Mouse (Mus musculus) B cell, adult 2 months (primary cell): ENCODE results near the gene Ehmt1.

Source experiments
- DNase-seq, 2 experiments: peaks; one replicate each; pipeline ENCODE4 v3.0.0; 2022

Gene Ehmt1

DNA sequence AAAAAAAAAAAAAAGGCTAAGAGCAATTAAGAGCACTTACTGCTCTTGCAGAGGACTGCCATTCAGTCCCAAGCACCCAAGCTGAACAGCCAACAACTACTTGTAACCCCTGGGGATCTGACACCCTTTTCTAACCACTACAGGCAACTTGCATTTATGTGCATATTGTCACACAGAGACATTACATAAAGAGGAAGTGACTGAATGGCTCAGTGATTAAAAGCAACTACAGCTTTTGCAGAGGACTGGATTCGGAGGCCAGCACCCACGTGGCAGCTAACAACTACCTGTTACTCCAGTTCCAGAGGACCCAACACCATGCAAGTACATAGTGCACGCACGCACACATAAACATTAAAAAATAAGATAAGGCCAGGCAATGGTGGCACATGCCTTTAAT is 8.9 kb downstream of the Ehmt1 start:
- peak; percentile 56 to 67 for DNase-seq

DNA sequence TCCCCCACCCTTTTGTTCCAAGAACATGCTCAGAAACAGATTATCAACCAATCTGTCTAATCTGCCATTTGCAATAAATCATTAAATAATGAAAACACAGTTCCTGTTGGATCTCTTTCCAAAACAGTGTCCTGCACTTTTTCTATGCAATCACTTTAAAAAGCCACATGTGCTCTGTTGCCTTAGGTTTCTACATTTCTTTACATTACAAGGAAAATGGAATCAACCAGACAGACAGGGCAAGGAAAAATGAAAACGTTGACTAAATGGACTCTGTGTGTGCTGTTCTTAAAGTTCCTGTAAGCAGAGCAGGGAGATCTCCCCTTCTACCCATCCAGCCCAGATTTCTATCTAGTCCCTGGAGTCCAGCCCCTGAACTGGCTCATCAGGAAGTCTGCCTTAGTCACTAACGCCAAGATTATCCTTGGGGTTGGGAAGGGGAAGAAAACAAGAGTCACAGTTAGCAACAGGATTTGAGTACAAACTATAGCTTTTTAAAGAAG is 13.7 kb downstream of the Ehmt1 start:
- no peak for DNase-seq

DNA sequence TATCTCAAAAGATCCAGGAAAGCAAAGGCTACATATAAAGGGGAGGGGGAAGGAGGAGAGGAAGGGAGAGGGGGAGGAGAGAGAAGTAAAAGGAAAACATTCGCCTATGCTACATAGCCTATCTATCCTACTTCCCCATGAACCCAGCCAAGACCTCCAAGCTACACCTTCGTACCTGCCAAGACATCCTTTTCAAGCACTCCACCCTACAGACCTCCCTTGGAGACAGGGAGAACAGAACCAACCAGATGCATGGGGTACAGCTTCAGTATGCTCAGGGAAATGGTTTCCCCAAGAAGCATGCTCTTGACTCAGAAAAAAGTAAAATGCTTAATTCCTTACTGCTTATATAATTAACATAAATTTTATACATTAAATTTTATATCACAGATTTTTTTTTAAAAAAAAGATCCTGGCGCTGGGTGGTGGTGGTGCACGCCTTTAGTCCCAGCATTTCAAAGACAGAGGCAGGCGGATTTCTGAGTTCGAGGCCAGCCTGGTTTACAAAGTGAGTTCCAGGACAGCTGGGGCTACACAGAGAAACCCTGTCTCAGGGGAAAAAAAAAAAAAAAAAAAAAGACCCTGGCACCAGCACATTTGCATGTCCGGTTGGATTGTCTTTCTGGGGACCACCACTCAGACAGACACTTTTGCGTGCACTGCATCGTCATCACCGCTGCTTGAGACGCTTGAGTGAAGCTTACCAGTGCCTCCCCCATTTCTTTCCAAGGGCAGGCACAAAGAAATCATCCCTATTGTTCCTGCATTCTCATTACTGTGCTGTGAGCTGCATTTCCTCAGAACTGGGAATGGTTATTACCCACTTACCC is 14.4 kb downstream of the Ehmt1 start:
- no peak for DNase-seq

DNA sequence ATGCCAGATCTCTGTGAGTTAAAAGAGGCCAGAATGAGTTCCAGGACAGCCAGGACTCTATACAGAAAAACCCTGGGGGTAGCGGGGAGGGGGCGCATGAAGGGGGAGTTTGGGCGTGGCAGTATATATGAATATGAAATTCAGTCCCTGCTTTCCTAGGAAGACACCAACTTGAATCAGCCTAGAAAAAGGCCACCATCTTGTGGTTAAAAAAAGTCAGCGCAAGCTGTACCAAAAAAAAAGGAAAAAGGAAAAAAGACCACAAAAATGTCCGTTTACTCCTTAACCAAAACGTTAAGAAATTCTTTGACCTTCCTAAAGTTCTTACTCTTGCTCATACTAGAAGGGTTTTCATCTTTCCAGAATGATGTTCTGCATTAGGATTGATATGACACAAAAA is 16.4 kb downstream of the Ehmt1 start:
- no peak for DNase-seq

DNA sequence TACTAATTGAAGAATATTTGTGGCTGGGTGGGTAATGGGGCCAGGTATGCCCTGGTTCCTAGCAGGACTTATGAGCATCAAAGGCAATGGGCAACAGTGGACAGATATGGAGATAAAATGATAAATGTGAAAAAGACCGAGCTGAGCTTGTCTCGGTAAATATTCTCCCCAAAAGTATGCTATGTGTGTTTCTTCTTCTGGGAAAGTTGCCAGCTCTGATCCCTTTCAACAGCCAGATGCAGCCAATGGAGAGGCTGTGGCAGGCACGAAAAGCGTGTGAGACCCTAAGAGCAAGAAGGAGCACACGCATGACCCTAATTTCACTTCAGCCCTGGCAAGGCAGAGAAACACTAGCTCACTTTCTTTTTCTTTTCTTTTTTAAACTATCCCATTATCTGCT is 18.4 kb downstream of the Ehmt1 start:
- DNase-seq, result no peak

DNA sequence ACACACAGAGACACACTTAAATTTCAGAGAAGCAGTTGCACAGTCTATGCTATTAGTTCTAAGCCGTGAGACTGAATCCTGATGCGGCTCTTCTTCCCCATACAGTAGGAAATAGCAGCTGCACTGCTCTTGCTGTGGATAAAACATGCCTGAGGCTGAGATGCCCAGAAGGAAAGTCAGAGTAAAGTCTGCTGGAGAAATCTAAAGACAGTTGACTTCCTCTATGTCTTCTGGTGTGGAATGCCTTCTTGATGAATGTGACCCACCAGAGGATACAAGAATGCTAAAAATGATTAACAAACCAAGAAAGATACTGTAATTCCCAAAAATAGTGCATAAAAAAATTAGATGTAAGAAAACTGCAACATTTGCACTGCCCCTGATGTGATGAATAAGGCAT is 20.1 kb downstream of the Ehmt1 start:
- no peak for DNase-seq

DNA sequence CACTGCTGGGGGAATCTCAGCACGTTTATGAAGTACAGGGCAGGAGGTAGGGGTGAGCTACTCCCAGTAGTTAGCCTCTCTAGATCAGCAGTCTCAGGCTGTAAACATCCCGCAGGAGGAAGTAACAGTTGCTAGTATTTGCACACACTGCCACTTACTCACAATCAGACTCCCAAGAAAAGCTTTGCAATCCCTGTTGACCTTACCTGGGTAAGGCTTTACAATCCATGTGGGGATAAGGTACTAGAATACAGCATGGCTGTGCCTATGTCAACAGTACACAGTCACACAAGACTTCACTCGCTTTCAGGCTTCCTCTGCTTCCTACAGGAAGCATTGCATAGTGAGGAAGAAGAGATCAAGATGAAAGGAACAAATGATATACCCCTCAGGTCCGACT is 22.7 kb downstream of the Ehmt1 start:
- no peak for DNase-seq

DNA sequence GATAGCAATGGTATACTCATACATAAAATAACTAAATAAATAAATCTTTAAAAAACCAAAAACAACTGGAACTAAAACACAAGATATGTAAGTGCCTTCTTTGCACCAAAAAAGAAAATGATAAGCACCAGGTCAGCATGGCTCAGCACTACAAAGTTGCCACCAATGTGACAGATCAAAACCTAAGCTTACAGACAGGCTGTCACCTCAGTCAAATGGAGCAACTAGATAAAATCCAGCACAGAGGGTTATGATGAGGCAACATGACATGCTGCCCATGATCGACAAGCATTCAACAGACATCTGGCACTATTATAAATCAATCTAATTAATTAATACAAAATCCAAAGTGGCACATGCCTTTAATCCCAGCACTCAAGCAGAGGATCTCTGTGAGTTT is 25.2 kb downstream of the Ehmt1 start:
- no peak for DNase-seq

DNA sequence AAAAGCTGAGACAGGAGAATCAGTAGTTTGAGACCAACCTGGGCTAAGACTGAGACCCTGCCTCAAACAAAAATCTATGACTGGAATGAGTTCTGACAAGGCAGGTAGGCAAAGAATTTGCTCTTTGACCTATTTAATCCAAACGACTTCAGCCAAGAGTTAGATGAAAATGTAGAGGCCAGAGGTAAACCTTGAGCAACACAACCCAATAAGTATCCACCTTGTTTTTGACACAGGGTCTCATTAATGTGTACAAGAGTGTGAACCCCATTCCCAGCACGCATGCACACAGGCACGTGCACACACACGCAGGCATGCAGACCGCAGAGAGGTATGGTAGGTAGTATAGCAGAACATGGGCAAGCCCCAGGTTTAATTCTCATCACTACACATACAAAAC is 27.1 kb downstream of the Ehmt1 start:
- DNase-seq, result no peak

DNA sequence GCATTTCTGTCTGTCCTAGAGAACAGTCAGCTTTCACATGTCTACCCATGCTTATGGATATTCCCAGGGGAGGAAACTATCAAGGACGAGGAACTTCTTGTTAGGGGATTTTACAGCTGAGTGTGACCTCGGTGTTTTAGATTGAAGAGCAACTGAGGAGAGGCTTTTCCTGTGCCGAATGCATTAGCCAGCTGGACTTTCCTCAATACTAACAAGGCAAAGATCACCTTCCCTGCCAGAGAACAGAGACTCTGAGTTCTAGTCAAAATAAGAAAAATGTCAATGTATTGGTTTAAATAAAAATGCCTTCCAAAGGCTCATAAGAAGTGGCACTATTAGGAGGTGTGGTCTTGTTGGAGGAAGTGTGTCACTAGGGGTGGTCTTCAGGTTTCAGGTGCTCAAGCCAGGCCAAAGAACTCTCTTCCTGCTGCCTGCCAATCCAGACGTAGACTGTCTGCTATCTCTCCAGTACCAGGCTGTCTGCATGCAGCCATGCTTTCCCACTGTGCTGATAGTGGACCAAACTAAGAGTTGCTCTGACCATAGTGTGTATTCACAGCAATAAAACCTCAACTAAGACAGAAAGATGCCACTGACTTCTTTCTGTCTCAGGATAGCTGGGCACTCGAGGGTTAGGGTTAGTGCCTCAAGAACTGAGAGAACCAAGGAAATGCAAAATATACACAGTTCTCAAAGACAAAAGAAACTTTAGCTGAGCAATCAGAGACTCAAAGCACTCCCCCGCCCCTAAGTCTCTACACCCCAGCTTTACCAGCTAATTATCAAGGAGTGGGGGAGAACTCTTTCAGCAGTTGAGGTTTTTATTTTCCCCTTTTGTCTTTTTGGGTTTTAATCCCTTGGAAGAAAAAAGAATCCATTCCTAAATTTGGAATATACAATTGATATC is 28.6 kb downstream of the Ehmt1 start:
- DNase-seq, result no peak

DNA sequence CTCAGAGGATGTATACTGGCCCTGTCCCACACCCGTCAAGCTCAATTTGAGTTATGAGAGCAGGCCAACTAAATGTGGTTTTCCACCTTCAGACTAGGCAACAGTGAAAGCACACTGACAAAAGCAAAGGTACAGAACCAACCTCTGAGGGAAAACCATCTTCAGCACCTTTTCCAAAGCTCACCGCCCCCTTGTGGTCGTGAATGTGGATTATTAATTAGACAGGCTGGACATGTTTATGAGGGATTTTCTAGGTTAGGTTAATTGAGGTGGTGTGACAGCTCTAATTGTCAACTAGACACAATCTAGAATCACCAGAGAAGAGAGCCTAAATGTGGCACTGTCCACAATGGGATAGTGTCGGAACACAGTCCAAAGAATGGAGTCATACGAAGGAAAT is 30.5 kb downstream of the Ehmt1 start:
- DNase-seq, result peak; percentile 42 to 46

DNA sequence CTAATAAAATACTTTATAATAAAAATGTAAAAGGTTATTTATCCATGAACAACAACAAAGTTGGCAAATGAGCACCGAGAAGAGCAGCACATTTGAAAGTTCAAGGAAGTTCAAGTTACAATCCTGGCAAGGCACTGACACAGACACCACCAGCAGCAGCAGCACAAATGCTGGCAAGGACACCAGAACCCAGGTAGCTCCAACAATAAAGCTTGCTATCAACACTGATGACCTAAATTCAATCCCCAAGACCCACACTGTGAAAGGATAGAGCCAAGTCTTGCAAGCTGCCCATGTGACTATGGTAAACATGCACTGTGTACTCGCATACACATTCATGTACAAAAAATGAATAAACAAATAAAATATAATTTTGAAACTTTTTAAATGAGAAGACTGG is 38.7 kb downstream of the Ehmt1 start:
- no peak for DNase-seq

DNA sequence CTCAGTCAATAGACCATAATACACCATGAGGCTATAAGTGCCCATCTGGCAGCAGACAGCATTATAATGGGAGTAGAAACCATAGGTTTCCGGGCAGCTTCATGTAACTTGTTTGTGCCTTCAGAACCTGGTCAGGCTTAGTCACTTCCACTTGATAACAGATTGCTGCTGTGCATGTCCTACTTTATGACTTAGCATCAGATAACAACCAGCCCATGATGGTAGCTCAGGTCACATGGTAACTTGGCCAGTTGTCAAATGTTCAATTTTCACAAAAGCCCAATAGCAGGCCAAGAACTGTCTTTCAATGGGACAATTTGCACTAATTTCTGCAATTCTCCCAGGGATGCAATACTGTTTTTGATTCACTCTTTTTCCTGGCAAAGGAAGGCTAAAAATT is 48.5 kb downstream of the Ehmt1 start:
- DNase-seq, result no peak

DNA sequence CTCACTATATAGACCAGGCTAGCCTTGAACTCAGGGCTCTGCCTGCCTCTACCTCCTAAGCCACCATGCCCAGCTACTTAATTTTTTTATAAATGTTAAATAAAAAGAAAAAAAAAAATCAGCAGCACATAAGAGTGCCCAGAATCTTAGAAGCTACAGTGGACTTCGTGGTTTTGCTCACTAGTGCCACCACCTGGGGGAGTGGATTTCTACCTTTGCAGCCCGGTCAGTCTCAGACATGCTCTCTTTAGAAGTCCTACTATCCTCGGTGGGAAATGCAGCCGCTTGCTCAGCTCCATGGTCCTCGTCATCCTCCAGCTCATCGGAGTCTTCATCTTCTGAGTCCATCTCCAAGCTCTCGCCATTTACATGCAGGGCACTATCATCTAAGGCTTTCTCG is 56.4 kb downstream of the Ehmt1 start:
- DNase-seq, result peak; percentile 44 to 48

DNA sequence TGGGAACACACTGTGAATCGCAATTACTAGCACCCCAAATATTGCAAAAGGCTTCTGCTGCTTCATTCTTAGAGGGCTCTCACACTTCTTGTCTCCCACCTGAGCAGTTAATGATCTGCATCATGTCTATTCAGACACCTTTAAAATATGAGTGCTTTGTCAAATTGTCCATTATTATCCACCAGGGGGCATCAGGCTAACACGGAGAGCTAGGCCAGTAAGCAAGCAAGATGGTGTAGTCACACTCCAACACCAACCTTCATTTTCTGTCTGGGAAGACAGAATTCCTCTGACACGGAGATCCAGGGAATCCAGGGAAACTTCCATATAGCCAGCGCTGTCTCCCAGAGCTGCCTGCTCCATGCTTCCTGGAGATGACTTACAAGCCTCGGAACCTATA is 67.0 kb downstream of the Ehmt1 start:
- DNase-seq, result peak; percentile 29 to 44

DNA sequence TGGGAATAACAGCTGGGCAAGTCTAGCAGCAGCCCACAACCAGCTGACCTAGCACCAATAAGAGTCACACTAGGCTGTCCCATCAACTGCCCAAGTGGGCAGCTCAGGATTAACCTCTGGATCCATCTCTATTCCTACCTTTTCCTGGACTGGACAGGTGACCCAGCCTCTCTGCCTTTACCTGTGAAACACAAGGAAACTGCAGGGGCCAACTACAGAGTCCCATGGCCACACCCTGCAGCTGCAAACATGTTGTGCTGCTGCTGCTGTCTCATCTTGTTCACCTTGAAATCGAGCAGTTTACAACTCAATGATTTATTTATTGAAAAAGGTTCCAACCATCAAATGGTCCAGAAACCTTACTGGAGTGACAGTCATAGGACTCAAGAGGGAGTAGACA is 72.9 kb downstream of the Ehmt1 start:
- DNase-seq, result no peak

DNA sequence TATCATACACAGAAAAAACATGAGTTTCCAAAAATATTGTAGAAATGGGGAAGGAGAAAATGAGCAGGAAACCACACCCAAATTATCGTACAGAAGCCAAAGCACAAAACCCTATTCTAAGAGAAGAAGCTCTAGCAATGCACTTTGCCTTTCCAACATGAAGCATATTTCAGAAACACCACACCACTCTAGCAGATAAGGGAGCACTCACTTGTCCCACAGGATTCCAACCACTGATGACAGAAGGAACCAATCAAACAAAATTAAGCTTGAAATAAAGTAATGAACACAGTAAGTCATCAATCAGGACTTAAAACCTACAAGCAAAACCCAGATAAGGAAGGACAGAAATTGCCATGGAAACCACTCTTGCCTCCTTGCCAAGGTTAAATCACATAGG is 74.2 kb downstream of the Ehmt1 start:
- DNase-seq, result no peak

DNA sequence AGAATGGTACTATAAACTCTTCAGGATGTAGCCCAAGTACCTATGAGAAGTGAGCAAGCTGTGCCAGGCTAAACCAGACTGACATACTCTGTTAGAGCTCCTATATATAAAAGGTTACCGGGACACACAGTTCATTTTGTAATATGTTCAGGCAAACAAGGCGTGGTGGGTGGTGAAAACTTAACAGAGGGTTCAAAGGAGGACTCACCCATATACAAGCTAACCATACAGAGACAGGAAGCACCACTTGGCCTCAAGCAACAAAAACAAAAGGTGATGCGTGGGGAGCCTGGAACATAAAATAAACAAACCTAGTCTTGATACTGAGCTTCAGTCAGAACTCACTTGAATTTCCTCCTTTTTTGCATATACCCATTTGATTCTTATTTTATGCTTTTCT is 88.8 kb downstream of the Ehmt1 start:
- no peak for DNase-seq

DNA sequence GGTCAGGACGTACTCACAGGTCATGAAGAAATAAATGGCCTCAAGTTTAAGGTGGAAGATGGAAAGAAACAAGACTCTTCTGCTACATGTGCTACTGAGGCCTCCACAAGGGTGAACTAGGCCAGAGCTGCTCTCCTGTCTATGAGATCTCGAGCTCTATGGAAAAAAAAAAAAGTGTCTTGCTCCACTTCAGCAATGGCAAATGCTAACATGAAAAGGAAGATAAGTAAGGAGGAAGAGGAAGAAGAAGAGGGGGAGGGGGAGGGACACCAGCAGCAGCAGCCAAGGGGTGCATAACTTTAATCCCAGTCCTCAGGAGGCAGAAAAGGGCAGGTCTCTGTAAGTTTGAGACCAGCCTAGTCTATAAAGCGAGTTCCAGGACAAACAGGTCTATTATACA is 109.7 kb downstream of the Ehmt1 start:
- no peak for DNase-seq

DNA sequence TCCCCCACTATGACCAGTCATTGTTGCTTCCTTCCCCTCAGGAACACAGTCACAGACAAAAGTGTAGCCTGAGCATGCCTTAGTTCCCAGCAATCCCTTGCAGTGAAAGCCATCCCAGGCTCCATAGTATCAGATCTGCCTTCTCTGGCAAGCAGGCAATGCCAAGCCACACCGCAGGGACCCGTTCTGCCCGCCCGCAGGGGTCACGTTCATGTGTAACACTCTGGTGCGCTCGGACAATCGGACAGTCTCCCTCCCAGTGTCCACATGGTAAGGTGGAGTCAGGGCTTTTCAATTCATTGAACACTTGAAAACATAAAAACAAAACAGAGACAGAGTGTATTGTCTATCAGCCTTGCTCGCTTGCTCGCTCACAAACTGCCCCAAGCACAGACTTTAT is 111.7 kb downstream of the Ehmt1 start:
- no peak for DNase-seq

DNA sequence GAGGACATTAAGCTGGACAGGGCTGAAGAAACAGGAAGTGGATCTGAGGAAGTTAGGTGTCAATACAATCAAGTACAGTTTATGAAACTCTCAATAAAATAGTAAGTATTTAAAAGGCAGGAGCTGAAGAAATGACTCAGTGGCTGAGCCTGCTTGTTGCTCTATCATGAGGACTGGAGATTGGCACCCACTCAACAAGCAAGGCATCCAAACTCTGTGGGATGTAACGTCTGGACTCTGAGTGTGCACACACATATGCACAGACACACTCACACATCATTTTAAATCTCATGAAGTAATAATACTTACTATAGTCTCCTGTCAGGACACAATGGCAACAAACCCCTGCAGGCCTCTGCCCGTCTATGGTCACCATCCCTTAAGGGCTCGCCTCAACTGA is 112.4 kb downstream of the Ehmt1 start:
- DNase-seq, result no peak

DNA sequence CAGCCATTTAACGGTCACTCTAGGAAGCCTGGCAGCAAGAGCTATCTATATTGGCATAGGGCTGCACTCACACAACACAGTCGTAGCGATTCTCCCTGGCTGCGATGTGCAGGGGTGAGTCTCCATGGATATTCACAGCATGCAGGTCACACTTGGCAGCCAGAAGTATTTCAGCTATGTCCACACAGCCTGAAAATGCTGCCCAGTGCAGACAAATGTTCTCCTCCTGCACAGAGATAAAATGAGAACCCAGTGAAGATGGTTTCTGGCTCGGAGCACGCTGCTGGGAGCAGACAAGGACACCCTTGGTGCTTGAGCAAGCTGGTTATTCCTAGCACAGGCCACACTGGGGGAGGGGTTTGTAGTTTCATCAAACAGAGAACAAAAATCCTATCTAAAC is 113.3 kb downstream of the Ehmt1 start:
- DNase-seq, result no peak

DNA sequence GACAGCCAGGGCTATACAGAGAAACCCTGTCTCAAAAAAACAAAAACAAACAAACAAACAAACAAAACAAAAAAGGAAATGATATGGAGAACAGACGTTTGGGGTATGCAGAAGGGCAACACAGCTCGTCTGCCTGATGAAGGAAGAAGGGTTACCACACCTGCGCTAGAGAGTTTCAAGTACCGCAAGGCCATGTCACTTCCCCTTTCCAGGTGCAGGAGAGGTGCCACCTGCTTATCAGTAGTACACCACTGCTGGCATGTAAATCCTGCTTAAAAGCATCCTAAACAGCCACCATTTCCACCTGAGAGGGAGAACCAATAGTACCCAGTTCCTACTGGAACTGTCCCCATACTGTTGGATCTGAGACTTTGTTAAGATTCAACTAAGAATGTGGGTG is 113.8 kb downstream of the Ehmt1 start:
- no peak for DNase-seq

DNA sequence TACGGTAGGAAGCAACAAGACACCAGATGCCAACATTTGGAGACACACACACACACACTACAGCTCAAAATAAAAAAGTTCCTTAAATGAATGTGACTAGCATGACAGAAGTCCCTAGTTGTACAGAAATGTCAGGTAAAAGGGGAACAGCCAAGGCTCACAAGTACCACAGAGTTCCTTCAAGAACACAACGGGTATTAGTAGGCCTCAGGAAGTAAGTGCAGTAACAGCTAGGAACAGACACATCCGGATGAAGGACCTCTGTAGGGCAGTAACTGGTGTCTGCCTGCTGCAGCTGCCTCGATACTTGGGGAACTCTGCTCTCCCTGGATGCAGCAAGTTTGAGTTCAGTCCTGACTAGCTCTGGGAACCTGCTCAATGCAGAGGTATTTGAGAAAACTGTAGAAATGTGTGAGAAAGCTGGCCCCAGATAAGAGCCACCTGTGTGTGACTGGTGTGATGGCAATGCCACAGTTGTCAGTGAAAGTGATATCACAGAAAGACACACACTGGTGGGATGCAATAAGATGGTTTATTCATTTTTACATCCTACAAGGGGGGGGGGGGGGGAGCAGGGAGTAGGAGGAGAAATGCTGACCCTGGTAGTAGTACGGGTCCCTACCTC is 122.5 kb downstream of the Ehmt1 start:
- DNase-seq, result no peak
